Mouse (Mus musculus) myocyte (in vitro differentiated cells): ENCODE measurements around the gene Plppr2. TPM values are rescaled to one million over a fixed set of nuclear protein-coding genes. Genes with fewer than 3 reads are reported as not detected.

Experiments
- H3K27me3 ChIP-seq: one replicate; pipeline ENCODE4 v1.6.1; 2011; ENCODE audit not compliant: control insufficient read depth, insufficient read depth, insufficient read length
- H3K36me3 ChIP-seq: one replicate; pipeline ENCODE4 v1.6.1; 2011; ENCODE audit not compliant: control insufficient read depth, insufficient read depth
- H3K4me2 ChIP-seq: one replicate; pipeline ENCODE4 v1.6.1; 2011; ENCODE audit warnings: low read depth, control low read depth
- H3K4me3 ChIP-seq: one replicate; pipeline ENCODE4 v1.5.1; 2011; ENCODE audit warnings: mild to moderate bottlenecking, control low read depth, moderate library complexity
- H3K79me2 ChIP-seq: one replicate; pipeline ENCODE4 v1.6.1; 2011; ENCODE audit not compliant: control insufficient read depth, insufficient read depth
- H3ac ChIP-seq: one replicate; pipeline ENCODE4 v1.6.1; 2011; ENCODE audit not compliant: control insufficient read depth, insufficient read length
- CEBPB ChIP-seq: IDR thresholded peaks from 2 replicates; pipeline ENCODE4 v1.6.1; 2011; ENCODE audit warnings: mild to moderate bottlenecking, moderate library complexity; ENCODE audit not compliant: poor library complexity, insufficient read depth, severe bottlenecking
- E2F4 ChIP-seq: IDR thresholded peaks from one replicate; pipeline ENCODE4 v1.6.1; 2011; ENCODE audit warnings: mild to moderate bottlenecking, control low read depth, moderate library complexity; ENCODE audit not compliant: insufficient read depth
- MAX ChIP-seq: IDR thresholded peaks from one replicate; pipeline ENCODE4 v1.6.1; 2011; ENCODE audit warnings: low read depth, mild to moderate bottlenecking, control low read depth
- MYOD1 ChIP-seq, 3 experiments: IDR thresholded peaks; one replicate each; pipeline ENCODE4 v1.6.1; 2011; ENCODE audit warnings: control low read depth in 2 of 3, low read depth in 2 of 3, mild to moderate bottlenecking in 2 of 3, moderate library complexity in 1 of 3; ENCODE audit not compliant: insufficient read length in 2 of 3, control insufficient read depth in 1 of 3
- MYOG ChIP-seq, 3 experiments: IDR thresholded peaks; one replicate each; pipeline ENCODE4 v1.6.1; 2011; ENCODE audit warnings: control low read depth in 2 of 3, low read depth in 2 of 3, mild to moderate bottlenecking in 2 of 3; ENCODE audit not compliant: insufficient read length in 2 of 3, control insufficient read depth in 1 of 3, insufficient read depth in 1 of 3
- POLR2A ChIP-seq: IDR thresholded peaks from one replicate; pipeline ENCODE4 v1.6.1; 2011; ENCODE audit warnings: low read depth, mild to moderate bottlenecking, control low read depth, moderate library complexity; ENCODE audit not compliant: insufficient read length
- POLR2AphosphoS2 ChIP-seq: IDR thresholded peaks from one replicate; pipeline ENCODE4 v1.6.1; 2011; ENCODE audit warnings: low read depth, control low read depth; ENCODE audit not compliant: insufficient read length
- REST ChIP-seq: IDR thresholded peaks from one replicate; pipeline ENCODE4 v1.6.1; 2011; ENCODE audit warnings: mild to moderate bottlenecking, control low read depth, moderate library complexity; ENCODE audit not compliant: insufficient read depth, insufficient read length
- SRF ChIP-seq: IDR thresholded peaks from one replicate; pipeline ENCODE4 v1.6.1; 2011; ENCODE audit warnings: low read depth; ENCODE audit not compliant: control insufficient read depth, insufficient read length
- TCF12 ChIP-seq: IDR thresholded peaks from one replicate; pipeline ENCODE4 v1.6.1; 2011; ENCODE audit warnings: mild to moderate bottlenecking, control low read depth; ENCODE audit not compliant: poor library complexity, insufficient read depth, severe bottlenecking
- TCF3 ChIP-seq: IDR thresholded peaks from one replicate; pipeline ENCODE4 v1.6.1; 2011; ENCODE audit warnings: low read depth, control low read depth; ENCODE audit not compliant: insufficient read length
- USF1 ChIP-seq: IDR thresholded peaks from one replicate; pipeline ENCODE4 v1.6.1; 2011; ENCODE audit warnings: low read depth, mild to moderate bottlenecking, control low read depth, moderate library complexity
- polyA plus RNA-seq: library from polyadenylated mRNA; unstranded; fragments of >200 nt; fragmentation: generic; extraction: Trizol; gene quantifications from one replicate; pipeline ENCODE4 v1.2.1, GENCODE M21; 2012; ENCODE audit warnings: missing spikeins

The Plppr2 gene
- polyA plus RNA-seq, 1 experiment = 21.5 TPM

GRCm38 (mm10) chr9:21948146-21948545, 11.3 kb downstream of the Plppr2 start:
- H3K4me3 ChIP-seq = no peak overlapping the region
- TF ChIP-seq E2F4 (no peak), USF1 (no peak), POLR2A (no peak), SRF (no peak), CEBPB (no peak), POLR2AphosphoS2 (no peak), MYOD1 (IDR thresholded peaks at IDR 0.05; ENCODE audit: control insufficient read depth in 1 of 3, insufficient read length in 2 of 3, low read depth in 2 of 3) (no peak), REST (no peak), TCF3 (no peak), MAX (no peak), TCF12 (no peak), MYOG (IDR thresholded peaks at IDR 0.05; ENCODE audit: control insufficient read depth in 1 of 3, insufficient read depth in 1 of 3, insufficient read length in 2 of 3, low read depth in 2 of 3) (no peak)

GRCm38 (mm10) chr9:21948790-21949189, 12.0 kb downstream of the Plppr2 start:
- Histone ChIP-seq H3K27me3 (no peaks in the 10 kb centered on the region), H3K36me3 (no peaks in the 10 kb centered on the region), H3K4me2 (no peak overlapping the region), H3ac (no peak overlapping the region), H3K79me2 (no peaks in the 10 kb centered on the region), H3K4me3 (no peak overlapping the region)
- no peak for TF ChIP-seq MYOD1 (IDR thresholded peaks at IDR 0.05; ENCODE audit: control insufficient read depth in 1 of 3, insufficient read length in 2 of 3, low read depth in 2 of 3)
- TF ChIP-seq POLR2AphosphoS2 = peak; percentile 41

More at GRCm38 (mm10) chr9:21948146-21948545, 11.3 kb downstream of the Plppr2 start:
- H3K27me3 ChIP-seq = no peaks in the 10 kb centered on the region
- H3K79me2 ChIP-seq = no peaks in the 10 kb centered on the region
- H3ac ChIP-seq = no peak overlapping the region
- no peak overlapping the region for H3K4me2 ChIP-seq
- H3K36me3 ChIP-seq = no peaks in the 10 kb centered on the region

- Histone ChIP-seq H3K4me2 (no peak overlapping the region), H3K36me3 (no peaks in the 10 kb centered on the region), H3K27me3 (no peaks in the 10 kb centered on the region), H3K4me3 (no peak overlapping the region), H3K79me2 (no peaks in the 10 kb centered on the region), H3ac (no peak overlapping the region)
- TF ChIP-seq CEBPB (no peak), MAX (peak; percentile 83), USF1 (no peak), POLR2A (no peak), REST (peak; percentile 100), SRF (no peak), MYOG (IDR thresholded peaks at IDR 0.05; ENCODE audit: control insufficient read depth in 1 of 3, insufficient read depth in 1 of 3, insufficient read length in 2 of 3, low read depth in 2 of 3) (no peak), POLR2AphosphoS2 (no peak), MYOD1 (IDR thresholded peaks at IDR 0.05; ENCODE audit: control insufficient read depth in 1 of 3, insufficient read length in 2 of 3, low read depth in 2 of 3) (no peak), E2F4 (no peak), TCF12 (no peak), TCF3 (peak; percentile 41)
Observed at GRCm38 (mm10) chr9:21950322-21950721, 13.5 kb downstream of the Plppr2 start.

GRCm38 (mm10) chr9:21951977-21952376, 15.1 kb downstream of the Plppr2 start:
- no peak overlapping the region for H3K4me2 ChIP-seq
- no peaks in the 10 kb centered on the region for H3K36me3 ChIP-seq
- H3K27me3 ChIP-seq = no peaks in the 10 kb centered on the region
- TF ChIP-seq POLR2A (no peak), USF1 (no peak), MYOD1 (IDR thresholded peaks at IDR 0.05; ENCODE audit: control insufficient read depth in 1 of 3, insufficient read length in 2 of 3, low read depth in 2 of 3) (no peak), REST (no peak), TCF3 (no peak), CEBPB (no peak), E2F4 (no peak), MAX (no peak), MYOG (IDR thresholded peaks at IDR 0.05; ENCODE audit: control insufficient read depth in 1 of 3, insufficient read depth in 1 of 3, insufficient read length in 2 of 3, low read depth in 2 of 3) (no peak), SRF (no peak), POLR2AphosphoS2 (no peak), TCF12 (no peak)
- H3K79me2 ChIP-seq = no peaks in the 10 kb centered on the region
- no peak overlapping the region for H3K4me3 ChIP-seq
- H3ac ChIP-seq = no peak overlapping the region

- Histone ChIP-seq H3K79me2 (no peaks in the 10 kb centered on the region), H3K4me3 (no peak overlapping the region), H3K27me3 (no peaks in the 10 kb centered on the region), H3ac (no peak overlapping the region), H3K4me2 (no peak overlapping the region), H3K36me3 (no peaks in the 10 kb centered on the region)
- no peak for TF ChIP-seq MAX
Observed at GRCm38 (mm10) chr9:21953600-21953999, 16.8 kb downstream of the Plppr2 start.

- Histone ChIP-seq H3K4me2 (peak overlapping the region; percentile 60), H3K27me3 (no peaks in the 10 kb centered on the region), H3K4me3 (peak overlapping the region; percentile 39), H3ac (peak overlapping the region; percentile 91), H3K79me2 (no peaks in the 10 kb centered on the region), H3K36me3 (no peaks in the 10 kb centered on the region)
- TF ChIP-seq REST = no peak
- TF ChIP-seq SRF = no peak
Observed at GRCm38 (mm10) chr9:21954635-21955034, 17.8 kb downstream of the Plppr2 start.
